Mouse (Mus musculus): ENCODE measurements around the gene Cntn2. TPM values are rescaled to one million over a fixed set of nuclear protein-coding genes. Genes with fewer than 3 reads are reported as not detected.
A peak's percentile ranks its signal among the peaks of the same experiment; 100 is the strongest.

Cntn2 gene
- total RNA-seq (2021) = 10 to 100 TPM; 69.3 to 69.6 TPM

GRCm38 (mm10) chr1:132542762-132543306 lies at the start of gene Cntn2:
Cntn2 (minus strand) TSS chr1:132543256.
- peak in 1 of 2 experiments; percentile 53 for DNase-seq (ENCODE audit: extremely low spot score in 1 of 2, low spot score in 1 of 2)

GRCm38 (mm10) chr1:132592145-132592544 lies 49.1 kb upstream of the Cntn2 start:
- no peak for DNase-seq (ENCODE audit: extremely low spot score in 1 of 2, low spot score in 1 of 2)

- no peak for DNase-seq (ENCODE audit: extremely low spot score in 1 of 2, low spot score in 1 of 2)
These were observed 48.4 kb upstream of the Cntn2 start for GRCm38 (mm10) chr1:132591399-132591930.

GRCm38 (mm10) chr1:132586679-132587201 lies 43.7 kb upstream of the Cntn2 start:
- DNase-seq (ENCODE audit: extremely low spot score in 1 of 2, low spot score in 1 of 2) = no peak

- DNase-seq (ENCODE audit: extremely low spot score in 1 of 2, low spot score in 1 of 2) = no peak
These were observed 42.3 kb upstream of the Cntn2 start for GRCm38 (mm10) chr1:132585376-132585775.

GRCm38 (mm10) chr1:132582998-132583604 lies 40.0 kb upstream of the Cntn2 start:
- DNase-seq (ENCODE audit: extremely low spot score in 1 of 2, low spot score in 1 of 2) = no peak

- DNase-seq (ENCODE audit: extremely low spot score in 1 of 2, low spot score in 1 of 2) = no peak
These were observed 39.1 kb upstream of the Cntn2 start for GRCm38 (mm10) chr1:132581845-132582839.

GRCm38 (mm10) chr1:132580063-132580462 lies 37.0 kb upstream of the Cntn2 start:
- DNase-seq (ENCODE audit: extremely low spot score in 1 of 2, low spot score in 1 of 2) = no peak

GRCm38 (mm10) chr1:132576845-132577244 lies 33.8 kb upstream of the Cntn2 start:
- no peak for DNase-seq (ENCODE audit: extremely low spot score in 1 of 2, low spot score in 1 of 2)

- DNase-seq (ENCODE audit: extremely low spot score in 1 of 2, low spot score in 1 of 2) = no peak
These were observed 29.8 kb upstream of the Cntn2 start for GRCm38 (mm10) chr1:132572851-132573250.

GRCm38 (mm10) chr1:132571613-132572012 lies 28.6 kb upstream of the Cntn2 start:
- DNase-seq (ENCODE audit: extremely low spot score in 1 of 2, low spot score in 1 of 2) = no peak

GRCm38 (mm10) chr1:132570906-132571305 lies 27.9 kb upstream of the Cntn2 start:
- DNase-seq (ENCODE audit: extremely low spot score in 1 of 2, low spot score in 1 of 2) = no peak

GRCm38 (mm10) chr1:132570068-132570780 lies 27.2 kb upstream of the Cntn2 start:
- DNase-seq (ENCODE audit: extremely low spot score in 1 of 2, low spot score in 1 of 2) = no peak

- DNase-seq (ENCODE audit: extremely low spot score in 1 of 2, low spot score in 1 of 2) = no peak
These were observed 26.5 kb upstream of the Cntn2 start for GRCm38 (mm10) chr1:132569516-132569915.

- no peak for DNase-seq (ENCODE audit: extremely low spot score in 1 of 2, low spot score in 1 of 2)
These were observed 24.5 kb upstream of the Cntn2 start for GRCm38 (mm10) chr1:132567336-132568125.

GRCm38 (mm10) chr1:132565766-132566165 lies 22.7 kb upstream of the Cntn2 start:
- no peak for DNase-seq (ENCODE audit: extremely low spot score in 1 of 2, low spot score in 1 of 2)

- no peak for DNase-seq (ENCODE audit: extremely low spot score in 1 of 2, low spot score in 1 of 2)
These were observed 21.9 kb upstream of the Cntn2 start for GRCm38 (mm10) chr1:132564946-132565345.

- no peak for DNase-seq (ENCODE audit: extremely low spot score in 1 of 2, low spot score in 1 of 2)
These were observed 19.3 kb upstream of the Cntn2 start for GRCm38 (mm10) chr1:132562337-132562795.

All from layer of hippocampus, postnatal 25 days (tissue).